Mouse (Mus musculus): ENCODE data around the gene Olfr165. TPM values are rescaled to one million over a fixed set of nuclear protein-coding genes. Genes with fewer than 3 reads are reported as not detected.

Olfr165 gene
- not detected for total RNA-seq (2023)

DNA sequence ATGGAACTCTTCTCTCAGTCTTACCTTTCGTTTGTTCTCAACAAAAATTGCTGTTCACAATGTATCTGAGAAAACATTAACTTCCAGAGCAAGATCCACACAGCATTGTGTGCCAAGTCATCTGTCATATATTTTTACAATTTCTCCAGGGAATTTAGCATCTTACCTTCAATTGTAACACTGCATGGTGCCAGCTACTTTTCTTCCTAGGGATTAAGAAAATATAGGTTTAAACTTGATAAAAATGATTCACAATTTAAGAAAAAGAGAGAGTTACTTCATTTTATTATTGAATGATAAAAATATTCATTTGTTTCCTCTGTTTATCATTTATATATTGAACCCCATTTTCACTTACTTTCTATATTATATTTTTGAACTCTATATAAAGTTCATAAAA lies at the start of gene Olfr165:
Gene Olfr165, minus strand, starts transcription at position 101 of the 400 bp plus-strand sequence.

Other genes with a start within 250 kb of the Olfr165 start
- gene Olfr164, start 109.1 kb downstream of the Olfr165 start, total RNA-seq (2023), result not detected
- gene Olfr166, start 60.6 kb upstream of the Olfr165 start, total RNA-seq (2023), result not detected
- gene Olfr167, start 99.1 kb upstream of the Olfr165 start, total RNA-seq (2023), result not detected
- gene Olfr168, start 112.4 kb upstream of the Olfr165 start, total RNA-seq (2023), result not detected
- not detected for gene Olfr169, start 148.7 kb upstream of the Olfr165 start, total RNA-seq (2023)
- not detected for gene Olfr170, start 188.7 kb upstream of the Olfr165 start, total RNA-seq (2023)
- gene Olfr171, start 206.8 kb upstream of the Olfr165 start, total RNA-seq (2023), result not detected

Measured in CD8-positive naive resting alpha-beta T cell, adult 57 days (primary cell).